Mouse (Mus musculus) right cerebral cortex, postnatal 36 days (tissue): ENCODE data around the gene Frmd4a.

ENCODE experiments used
- DNase-seq, 2 experiments: peaks; one replicate each; pipeline ENCODE4 v3.0.0; 2022; ENCODE audit warnings: low spot score in 2 of 2, mixed read lengths in 1 of 2

The Frmd4a gene

DNA sequence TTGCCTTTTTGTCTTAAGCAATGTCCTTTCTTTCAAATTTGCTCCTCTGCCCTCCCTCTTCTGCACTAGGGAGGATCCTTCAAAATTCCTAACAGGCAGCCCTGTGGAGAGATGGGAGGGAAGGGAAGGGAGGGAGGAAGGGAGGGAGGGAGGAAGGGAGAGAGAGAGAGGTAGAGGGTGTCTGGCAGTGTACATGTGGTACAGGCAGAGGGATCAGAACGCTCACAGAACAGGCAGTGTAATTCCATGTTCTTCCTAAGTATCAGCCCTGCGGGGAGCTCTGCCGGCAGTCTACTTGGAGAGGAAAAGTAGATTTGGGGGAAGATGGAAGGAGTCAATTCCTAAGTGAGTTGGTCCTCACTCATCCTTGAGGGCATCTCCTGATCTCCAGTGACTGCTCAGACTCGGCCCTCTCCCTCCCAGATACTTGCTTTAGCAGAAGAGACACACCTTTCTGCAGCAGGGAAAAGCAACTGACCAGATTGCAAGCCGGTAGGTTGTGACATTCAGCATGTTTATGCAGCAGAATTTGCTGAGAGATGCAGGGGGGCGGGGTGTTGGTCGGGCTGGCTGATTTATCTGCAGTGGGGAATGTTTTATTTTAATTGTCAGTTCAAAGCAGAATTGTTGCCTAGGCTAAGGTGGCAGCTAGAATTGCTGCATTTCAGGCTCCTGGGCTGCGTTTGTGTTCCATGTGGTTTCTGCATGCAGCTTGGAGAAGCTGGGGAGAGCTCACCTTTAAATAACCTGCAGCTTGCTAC is at the start of gene Frmd4a:
Frmd4a (plus strand) TSS at position 190 of the 761 bp plus-strand sequence.
- peak; percentile 7 to 48 for DNase-seq

DNA sequence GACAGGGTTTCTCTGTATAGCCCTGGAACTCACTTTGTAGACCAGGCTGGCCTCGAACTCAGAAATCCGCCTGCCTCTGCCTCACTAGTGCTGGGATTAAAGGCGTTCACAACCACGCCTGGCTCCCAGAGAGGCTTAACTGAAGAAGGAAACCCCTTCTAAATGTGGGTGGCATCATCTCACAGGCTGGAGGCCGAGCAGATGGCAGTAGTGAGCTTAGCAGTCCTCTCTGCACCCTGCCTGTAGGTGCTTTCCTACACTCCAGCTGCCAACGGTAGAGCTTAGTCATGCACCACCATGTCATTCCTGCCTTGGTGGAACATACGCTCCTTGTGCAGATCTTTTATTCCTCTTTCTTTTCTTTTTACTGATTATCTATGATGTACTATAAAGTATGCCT is 28.6 kb upstream of the Frmd4a start:
- peak; percentile 8 to 10 for DNase-seq

DNA sequence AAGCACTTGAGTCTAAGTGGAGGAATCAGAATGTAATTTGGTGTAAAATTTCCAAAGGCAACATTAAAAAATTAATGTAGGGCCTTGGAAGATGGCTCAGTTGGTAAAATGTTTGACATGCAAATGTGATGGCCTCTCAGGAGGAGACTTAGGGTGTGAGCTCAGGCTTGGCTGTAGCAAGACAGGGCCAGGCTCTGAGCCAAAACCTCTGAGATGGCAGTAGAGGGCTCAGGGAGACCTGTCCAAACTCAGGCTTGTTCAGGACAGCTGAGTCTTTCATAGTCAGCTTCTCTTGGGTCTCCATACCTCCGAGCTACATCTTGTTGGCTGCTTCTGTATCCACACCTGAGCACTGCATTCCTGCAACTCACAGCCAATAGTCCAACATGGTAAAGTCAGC is 27.1 kb upstream of the Frmd4a start:
- no peak for DNase-seq

DNA sequence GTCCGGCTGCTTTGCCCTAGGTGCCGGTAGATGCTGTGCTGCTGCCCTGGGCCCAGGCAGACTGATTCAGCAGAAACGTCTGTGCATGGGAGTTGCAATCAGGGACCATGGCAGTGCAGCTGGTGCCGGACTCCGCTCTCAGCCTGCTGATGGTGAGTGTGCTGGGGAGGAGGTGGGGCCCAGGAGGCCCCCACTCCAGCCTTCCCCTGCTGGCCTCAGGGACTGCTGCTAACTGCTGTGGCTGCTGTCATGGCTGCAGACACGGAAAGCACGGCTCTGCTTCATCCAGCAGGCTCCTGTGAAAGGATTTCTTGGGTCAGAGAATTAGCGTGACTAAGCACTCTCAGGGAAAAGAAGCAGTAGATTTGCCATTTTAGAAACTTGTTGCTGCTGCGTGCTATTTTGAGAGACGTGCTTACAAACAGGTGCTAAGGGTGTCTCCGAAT is 937 bp downstream of the Frmd4a start:
- peak; percentile 44 to 59 for DNase-seq

DNA sequence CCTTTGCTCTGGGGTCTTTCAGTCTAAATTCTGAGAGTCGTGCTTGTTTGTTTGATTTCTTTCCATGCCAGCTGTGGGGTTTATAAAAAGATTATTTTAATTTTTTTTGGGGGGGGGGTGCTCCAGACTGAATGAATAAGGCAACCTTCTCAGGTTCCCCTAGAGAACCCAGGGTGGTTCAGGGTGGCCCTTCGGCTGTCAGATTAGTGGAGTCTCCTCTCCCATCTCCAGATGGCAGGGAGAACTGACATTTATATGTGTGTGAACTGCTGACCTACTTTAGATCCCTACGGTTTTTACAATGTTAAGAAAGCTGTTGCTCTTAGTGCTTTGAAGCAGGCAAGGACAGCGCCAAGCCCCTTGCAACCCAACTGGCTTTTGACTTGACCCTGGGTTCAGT is 1.4 kb downstream of the Frmd4a start:
- DNase-seq = no peak

DNA sequence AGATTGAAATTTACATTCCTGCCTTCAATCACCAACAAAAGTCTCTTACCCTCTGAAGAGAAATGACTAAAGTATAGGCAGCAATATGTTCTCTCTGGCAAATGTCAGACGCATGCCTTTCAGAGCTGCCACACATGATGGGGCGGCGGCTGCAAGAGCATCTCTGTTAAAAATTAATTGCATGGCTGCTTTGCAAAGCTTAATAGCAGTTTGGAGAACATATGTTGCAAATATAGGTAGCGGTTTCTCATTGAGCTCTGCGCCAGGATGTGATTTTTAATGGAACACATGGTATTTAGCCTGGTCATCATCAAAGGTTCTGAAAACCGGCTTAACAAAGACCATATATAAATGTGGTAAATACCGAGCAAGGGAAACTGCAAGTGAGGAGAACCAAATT is 7.4 kb downstream of the Frmd4a start:
- DNase-seq = no peak

DNA sequence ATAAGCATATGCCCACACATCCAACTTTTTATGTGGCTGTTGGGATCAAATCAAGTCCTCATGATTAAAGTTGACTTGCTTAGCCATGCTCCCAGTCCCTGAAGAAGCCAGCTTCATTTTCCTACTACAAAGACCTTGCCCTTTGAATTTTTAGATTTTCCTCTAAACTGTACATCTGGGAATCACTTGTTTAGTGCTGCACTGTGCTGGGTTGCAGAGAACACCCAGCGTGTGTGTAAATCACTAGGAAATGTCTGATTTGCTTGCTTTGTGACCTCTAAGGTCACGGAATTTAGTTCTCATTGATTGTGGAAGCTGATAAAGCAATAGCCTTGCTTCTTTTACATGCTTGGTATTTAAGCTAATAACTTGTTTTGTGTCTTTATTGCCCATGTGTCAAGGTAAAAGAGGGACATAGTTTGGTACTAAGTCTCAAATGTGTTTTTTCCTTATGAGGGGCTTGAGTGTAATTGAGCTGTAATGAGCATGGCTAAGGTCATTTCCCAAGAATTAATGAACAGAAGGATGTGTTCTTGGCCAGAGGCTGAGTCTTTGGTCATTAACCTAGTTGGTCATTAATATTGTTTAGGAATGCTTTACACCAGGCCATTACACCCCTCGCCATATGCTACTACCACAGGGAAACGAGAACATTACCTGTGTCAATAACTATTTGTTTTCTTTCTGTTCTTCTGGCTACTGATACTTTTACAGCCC is 11.7 kb downstream of the Frmd4a start:
- no peak for DNase-seq

DNA sequence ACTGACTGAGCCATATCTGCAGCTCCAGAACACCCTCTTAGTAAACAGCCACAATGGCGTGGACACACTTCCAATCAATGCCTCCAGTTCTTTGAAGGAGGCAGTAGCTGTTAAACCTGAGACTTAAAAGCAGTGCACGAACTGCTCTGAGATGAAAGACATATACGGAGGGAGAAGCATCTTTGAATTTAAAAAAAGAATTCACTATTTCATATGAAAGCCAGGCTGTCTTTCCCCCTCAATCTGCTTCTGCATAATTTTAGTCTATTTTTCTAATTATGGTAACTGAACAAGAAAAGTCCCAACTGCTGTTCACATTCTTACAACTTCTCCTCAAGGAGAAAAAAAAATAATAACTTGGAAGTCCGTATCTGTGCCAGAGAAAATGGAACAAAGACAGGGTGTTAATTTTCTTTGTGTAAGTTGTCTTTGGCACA is 18.7 kb downstream of the Frmd4a start:
- DNase-seq = no peak

DNA sequence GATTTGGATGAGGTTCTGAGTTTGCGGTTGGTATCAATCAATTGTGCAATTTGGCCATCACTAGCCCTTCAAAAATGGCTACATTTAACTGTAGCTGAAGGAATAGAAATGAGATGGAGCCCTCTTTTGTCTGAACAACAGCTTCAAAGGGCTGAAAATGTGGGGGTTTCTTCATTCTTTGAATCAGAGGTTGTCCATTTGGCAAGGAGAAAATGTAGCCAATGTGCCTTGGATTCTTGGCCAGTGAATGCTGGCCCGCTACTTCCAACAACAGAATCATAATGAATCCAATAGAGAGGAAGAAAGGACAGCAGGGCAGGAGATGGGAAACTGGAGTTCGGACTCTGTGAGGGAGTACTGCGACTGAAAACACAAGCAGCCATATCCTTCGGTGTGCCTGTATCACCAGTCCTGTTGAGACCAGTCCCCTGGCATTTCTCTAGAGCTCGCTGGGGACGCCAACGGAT is 19.2 kb downstream of the Frmd4a start:
- DNase-seq = peak; percentile 20 to 34

DNA sequence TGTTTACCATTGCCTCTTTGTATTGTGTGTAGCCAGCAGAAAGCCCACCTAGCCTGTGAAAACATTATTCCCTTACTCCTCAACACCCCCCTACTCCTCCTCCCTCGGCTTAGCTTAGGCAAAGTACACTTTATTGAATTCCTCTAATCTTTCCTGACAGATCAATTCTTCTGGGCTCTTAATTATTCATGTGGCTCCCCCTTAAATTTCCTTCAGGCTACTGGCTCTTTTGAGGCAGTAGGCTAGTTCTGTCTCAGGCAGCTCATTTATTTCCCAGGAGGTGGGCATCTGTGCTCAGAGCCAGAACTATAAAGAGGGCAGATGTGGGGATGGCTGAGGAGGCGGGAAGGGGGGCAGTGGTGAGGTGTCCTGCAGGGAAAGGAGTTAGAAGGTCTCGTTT is 24.5 kb downstream of the Frmd4a start:
- no peak for DNase-seq

DNA sequence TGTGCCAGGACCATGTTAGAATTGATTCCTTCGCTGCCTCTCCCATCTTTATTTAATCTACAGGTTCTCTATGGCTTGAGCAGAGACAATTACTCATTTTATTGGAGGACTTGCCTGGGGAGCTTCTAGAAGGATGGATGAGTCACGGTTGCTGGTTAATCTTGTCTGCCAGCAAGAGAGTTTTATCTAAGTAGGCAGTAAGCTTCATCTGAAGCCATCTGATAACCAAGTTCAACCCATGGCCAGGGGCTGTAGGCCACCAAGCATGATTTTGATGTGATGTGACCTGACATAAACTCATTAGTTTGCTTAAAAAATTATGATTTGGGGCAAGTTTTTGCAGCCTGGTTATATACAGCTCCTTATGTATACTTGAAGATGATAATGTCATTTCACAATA is 38.0 kb downstream of the Frmd4a start:
- DNase-seq = no peak

DNA sequence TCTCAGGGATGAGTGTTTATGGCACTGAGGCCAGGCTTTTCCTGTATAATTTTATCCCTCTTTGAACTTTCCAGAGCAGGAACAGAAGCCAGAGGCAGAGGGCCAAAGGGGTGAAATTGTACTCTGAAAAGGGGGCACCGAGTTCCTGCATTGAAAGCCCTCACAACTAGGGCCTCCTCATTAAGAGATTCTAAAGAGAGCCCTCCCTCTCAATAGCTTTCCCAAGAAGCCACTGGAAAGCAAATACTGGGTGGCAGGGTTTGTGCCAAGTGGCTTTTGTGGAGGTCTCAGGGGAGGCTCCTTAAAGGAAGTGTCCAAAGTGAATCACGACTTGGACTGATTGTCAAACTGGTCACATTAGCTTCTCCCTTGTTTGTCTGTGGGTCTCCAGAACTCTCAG is 43.2 kb downstream of the Frmd4a start:
- peak; percentile 14 to 22 for DNase-seq

DNA sequence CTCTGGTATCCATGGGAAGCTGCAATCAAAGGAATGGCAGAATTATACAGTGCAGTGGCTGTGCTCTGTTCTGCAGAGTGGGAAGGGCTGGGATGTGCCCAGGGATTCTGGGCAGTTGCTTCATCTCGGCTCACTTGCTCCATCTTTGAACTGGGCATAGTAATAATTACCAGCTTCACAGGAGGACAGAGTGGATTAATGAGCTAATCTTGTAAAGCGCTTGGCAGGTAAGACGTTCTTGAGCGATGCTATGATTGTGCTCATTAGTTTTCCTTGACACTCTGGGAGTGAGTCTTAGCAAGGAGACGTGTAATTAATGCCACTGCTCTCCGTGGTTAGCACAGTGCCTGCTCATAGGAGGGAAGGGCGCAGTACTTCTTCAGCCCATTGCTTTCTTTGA is 54.3 kb downstream of the Frmd4a start:
- DNase-seq = no peak

DNA sequence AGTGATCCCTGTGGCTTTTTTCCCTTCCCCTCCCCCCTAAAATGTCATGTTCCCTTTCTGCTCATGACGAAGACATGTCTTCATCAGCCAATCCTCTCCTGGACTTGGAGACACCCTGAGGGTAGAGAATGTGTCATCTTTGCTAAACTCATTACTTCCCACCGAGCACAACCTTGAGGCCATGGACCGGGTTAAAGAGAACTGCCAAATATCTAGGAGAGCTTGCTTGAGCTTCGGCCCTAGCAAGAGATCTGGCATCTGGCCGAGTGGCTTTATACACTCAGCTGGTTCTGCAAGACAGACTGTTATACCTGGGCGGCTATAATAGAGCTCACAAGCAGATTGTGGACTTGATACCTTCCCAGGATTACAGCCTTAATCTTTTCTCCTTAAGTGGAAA is 66.4 kb downstream of the Frmd4a start:
- no peak for DNase-seq

DNA sequence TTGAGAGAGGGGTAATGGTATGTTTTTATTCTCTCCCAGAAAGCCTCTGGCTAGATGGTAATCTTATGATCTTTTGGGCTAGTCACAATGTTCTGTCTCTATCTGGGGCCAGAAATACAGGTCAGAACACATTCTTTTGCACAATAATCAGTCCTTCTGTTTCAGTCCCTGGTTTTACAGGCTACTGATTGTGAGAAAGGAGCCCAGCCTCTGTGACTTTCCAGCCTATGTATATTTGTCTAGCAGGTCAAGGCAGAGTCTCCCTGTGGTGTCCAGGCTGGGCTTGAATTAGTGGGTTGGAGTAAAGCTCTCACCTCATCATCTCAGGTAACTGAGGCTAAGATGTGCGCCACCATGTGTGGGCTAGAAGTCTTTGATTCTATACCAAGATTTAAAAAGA is 80.1 kb downstream of the Frmd4a start:
- DNase-seq = no peak

DNA sequence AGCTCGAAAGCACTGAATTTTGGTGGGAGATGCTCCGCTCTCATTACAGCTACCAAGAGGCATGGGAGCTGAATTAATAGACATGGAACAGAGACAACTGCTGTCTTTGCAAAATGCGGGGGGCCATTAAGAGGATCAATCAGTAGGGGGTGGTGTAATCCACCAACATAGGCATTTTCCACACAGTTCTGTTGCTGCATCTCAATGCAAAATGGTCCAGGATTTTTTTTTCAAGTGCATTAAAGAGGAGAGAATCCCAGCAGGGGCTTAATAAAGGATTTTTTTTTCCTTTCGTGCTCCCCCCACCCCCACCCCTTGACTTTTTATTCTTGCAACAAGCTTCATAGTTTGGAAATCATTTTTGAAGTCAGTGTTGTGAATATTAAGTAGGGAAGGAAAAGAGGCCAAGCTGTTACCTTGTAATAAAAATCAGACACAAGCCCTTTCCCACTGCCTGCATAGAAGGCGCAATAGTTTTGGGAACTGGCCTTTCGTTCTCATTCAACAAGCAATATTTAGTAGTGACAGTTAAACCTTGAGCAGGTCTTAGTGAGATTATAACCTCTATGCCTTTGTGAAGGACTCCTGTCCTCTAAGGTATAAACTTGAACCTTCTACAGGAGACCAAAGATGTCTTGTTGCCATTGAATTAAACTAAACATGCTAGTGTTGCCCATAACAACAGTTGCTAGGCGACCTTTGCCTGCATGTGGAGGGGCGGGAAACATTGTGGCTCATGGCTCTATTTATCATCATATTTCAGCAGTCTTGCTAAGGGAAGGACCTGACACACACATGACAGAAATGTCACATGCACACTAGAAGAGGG is 81.6 kb downstream of the Frmd4a start:
- DNase-seq = peak in 1 of 2 experiments; percentile 18

DNA sequence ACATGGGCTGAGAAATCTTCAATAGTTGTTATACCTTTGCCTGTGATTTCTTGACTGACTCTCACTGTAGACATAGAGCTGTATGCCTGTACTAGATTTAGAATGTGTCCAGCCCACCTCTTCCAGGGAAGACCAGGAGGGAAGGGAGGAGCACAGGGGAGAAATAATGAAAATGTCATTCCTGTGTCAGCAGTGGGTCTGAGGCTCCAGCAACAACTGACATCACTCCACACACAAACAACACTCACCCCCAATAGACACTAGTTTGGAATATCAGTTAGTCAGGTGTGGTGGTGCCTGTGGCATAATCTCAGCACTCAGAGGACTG is 82.2 kb downstream of the Frmd4a start:
- no peak for DNase-seq

DNA sequence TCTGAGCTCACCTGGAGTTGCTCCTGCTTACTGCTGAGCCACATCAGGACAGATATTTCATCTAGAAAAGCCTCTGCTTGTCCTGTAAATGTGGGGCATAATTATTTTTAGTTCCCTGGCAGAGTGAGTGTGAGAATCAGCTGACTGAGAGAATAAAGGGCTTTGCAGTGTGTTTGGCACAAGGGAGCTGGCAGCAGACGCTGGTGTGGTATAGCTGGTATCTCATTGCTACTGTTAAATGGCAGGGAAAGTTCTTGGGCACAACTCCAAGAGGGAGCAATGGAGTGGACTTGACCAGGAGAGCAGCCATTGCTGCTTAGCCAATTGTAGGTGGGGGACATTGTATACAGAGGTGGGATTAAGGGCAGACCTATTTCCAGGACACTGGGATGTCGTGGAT is 83.9 kb downstream of the Frmd4a start:
- DNase-seq = peak; percentile 28 to 71

DNA sequence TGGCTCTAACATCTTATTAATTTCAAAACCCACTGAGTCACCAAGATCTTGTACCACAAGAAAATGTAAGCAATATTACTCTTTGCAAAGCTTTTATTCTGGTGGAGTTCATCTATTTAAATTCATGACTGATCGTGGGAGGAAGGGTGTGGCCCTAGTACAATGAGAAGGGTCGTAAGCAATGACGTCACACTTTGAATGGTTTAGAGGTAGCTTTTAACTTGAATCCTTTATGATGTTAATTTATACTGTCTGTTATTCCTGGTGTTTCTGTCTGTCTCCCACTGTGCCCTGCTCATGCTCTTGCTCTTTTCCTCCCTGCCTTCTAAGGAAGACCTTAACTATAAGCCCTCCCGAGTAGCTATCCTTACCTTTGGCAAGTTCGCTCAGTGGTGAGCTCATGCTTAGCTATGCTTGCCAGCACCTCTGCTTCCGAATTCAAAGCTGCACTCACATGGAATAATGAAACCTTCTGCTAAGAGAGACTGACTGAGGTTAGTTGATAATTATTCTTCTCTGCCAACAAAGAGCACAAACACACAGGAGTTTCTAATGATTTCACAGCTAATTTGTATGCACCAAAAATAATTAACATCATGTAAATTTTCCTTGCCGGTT is 95.9 kb downstream of the Frmd4a start:
- DNase-seq = no peak

DNA sequence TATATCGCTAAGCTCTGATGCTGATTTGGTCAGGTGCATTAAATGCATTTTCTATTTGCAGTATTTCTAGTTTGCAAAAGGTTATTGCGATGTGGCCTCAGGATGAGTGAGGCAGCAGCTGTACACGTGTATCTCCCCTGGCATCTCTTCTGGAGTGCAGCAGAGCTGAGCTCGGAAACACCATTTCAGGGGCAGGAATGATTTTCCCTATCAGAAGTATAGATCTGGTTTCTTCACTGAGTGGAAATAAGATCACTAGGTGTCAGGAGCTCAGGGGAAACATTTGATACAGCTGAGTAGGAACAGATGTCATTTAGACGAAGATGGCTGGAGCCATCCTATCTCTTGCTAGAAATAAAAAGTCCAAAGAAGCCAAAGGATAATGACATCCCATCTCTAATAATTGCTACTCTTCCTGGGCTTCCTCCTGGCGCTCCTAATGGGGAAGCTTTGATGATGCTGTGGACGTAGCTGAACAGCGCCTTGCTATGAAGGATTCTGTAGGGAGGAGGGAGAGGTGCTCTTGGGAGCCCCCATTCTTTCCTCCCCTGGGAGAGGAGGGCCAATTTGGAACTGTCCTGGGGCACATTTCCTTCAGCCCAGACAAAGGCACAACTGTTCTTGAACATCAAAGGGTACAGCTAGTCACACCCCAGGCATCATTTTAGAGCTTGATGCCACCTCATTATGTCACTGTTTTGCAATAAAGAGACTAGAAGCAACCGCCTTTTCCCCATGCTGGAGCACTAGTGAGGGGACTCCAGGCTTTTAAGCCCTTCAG is 102.4 kb downstream of the Frmd4a start:
- no peak for DNase-seq

DNA sequence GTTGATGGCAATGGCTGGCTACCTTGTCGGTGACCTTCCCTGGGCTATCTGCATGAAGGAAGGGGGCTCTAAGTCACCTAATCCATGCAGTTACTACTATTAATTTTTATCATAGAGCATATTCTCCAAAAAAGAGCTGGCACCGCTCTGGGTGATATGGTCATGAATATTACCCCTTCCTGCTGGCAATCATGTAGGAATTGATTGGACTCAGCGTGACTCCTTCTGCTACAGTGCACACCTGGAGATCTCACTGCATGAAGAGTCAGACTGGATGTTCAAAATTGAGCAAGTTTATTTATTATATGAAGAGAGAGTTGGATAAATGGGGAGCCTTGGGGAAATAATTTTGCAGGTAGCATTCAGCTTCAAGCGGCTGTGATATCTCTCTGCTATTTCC is 113.7 kb downstream of the Frmd4a start:
- no peak for DNase-seq
